Mouse (Mus musculus): ENCODE measurements around the gene Adprh. TPM values are rescaled to one million over a fixed set of nuclear protein-coding genes. Genes with fewer than 3 reads are reported as not detected.
"Not testable (repeated sequence)": the region's sequence is repeated elsewhere in the genome, so short reads cannot be mapped to it uniquely, and the experiment has no call there.

Gene Adprh
- polyA plus RNA-seq, 1 experiment from 2014 or later, result 140 TPM

GRCm38 (mm10) chr16:38455511-38456418 is 3.3 kb upstream of the Adprh start, which contains the start of gene Cd80:
Gene Cd80 (plus strand): TSS chr16:38455561.
- Histone ChIP-seq H3K4me3 (replicated peaks; ENCODE audit: low read length) (no peak within 1 kb of the TSS), H3K4me2 (ENCODE audit: low read length) (no peak within 1 kb of the TSS), H3K36me3 (ENCODE audit: control insufficient read depth, insufficient read depth) (no peaks in the 10 kb centered on the region), H3K27me3 (replicated peaks; ENCODE audit: control insufficient read depth, insufficient read depth, low read length) (no peaks in the 10 kb centered on the region), H3K4me1 (replicated peaks; ENCODE audit: control insufficient read depth, insufficient read depth, low read length) (peaks cover 10% of the 10 kb centered on the region), H3K27ac (ENCODE audit: low read length) (no peak within 1 kb of the TSS), H3K9me3 (ENCODE audit: control insufficient read depth, low read length) (no peaks in the 10 kb centered on the region), H3K9ac (replicated peaks; ENCODE audit: low read depth, low read length) (no peak within 1 kb of the TSS)
- ATAC-seq, result no peak
- WGBS, result 77% methylated on average over 13 of the region's 17 CpGs

- WGBS, result 77% methylated on average over 11 of the region's 11 CpGs
Observed at GRCm38 (mm10) chr16:38454533-38455254, 2.2 kb upstream of the Adprh start.

GRCm38 (mm10) chr16:38453952-38454351 is 1.4 kb upstream of the Adprh start:
- peaks cover 2% of the 10 kb centered on the region; the same call in 1 of the 2 replicates for H3K36me3 ChIP-seq (ENCODE audit: control insufficient read depth, insufficient read depth)

More at GRCm38 (mm10) chr16:38454533-38455254, 2.2 kb upstream of the Adprh start:
- no peaks in the 10 kb centered on the region for H3K36me3 ChIP-seq (ENCODE audit: control insufficient read depth, insufficient read depth)
- H3K4me2 ChIP-seq (ENCODE audit: low read length), result no peak overlapping the region
- no peak overlapping the region for H3K9ac ChIP-seq (replicated peaks; ENCODE audit: low read depth, low read length)
- no peak overlapping the region for H3K4me3 ChIP-seq (replicated peaks; ENCODE audit: low read length)
- no peak overlapping the region for H3K27ac ChIP-seq (ENCODE audit: low read length)
- H3K4me1 ChIP-seq (replicated peaks; ENCODE audit: control insufficient read depth, insufficient read depth, low read length), result peaks cover 14% of the 10 kb centered on the region
- no peaks in the 10 kb centered on the region for H3K27me3 ChIP-seq (replicated peaks; ENCODE audit: control insufficient read depth, insufficient read depth, low read length)
- H3K9me3 ChIP-seq (ENCODE audit: control insufficient read depth, low read length), result no peaks in the 10 kb centered on the region
- no peak for ATAC-seq

DNA sequence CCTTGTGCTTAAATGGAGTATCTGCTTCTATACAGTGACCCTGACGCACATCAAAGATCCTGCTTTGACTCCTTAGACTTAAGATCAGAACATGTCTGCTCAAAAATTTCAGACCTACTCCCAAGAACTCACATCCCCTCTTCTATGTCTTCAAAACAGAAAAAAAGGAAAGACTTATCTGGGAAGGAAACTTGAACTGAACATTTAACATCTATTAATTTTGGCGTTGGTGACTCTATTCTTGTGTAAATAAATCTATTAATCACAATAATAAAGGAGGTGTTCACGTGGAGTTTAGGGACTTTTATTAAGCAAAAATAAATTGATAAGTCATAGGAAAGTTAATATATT is 675 bp upstream of the Adprh start:
- Histone ChIP-seq H3K4me3 (replicated peaks; ENCODE audit: low read length) (peak overlapping the region; percentile 93), H3K9me3 (ENCODE audit: control insufficient read depth, low read length) (no peaks in the 10 kb centered on the region), H3K27ac (ENCODE audit: low read length) (peak overlapping the region; percentile 84), H3K4me1 (replicated peaks; ENCODE audit: control insufficient read depth, insufficient read depth, low read length) (peaks cover 14% of the 10 kb centered on the region), H3K27me3 (replicated peaks; ENCODE audit: control insufficient read depth, insufficient read depth, low read length) (no peaks in the 10 kb centered on the region), H3K36me3 (ENCODE audit: control insufficient read depth, insufficient read depth) (peaks cover 2% of the 10 kb centered on the region; the same call in 1 of the 2 replicates), H3K4me2 (ENCODE audit: low read length) (peak overlapping the region; percentile 57), H3K9ac (replicated peaks; ENCODE audit: low read depth, low read length) (peak overlapping the region; percentile 100)
- 27% methylated on average over 3 of the region's 3 CpGs for WGBS
- ATAC-seq, result no peak; the same call in 1 of the 2 replicates

More at GRCm38 (mm10) chr16:38453952-38454351, 1.4 kb upstream of the Adprh start:
- 90% methylated on average over 4 of the region's 4 CpGs for WGBS
- Histone ChIP-seq H3K27ac (ENCODE audit: low read length) (no peak overlapping the region), H3K27me3 (replicated peaks; ENCODE audit: control insufficient read depth, insufficient read depth, low read length) (no peaks in the 10 kb centered on the region), H3K9me3 (ENCODE audit: control insufficient read depth, low read length) (no peaks in the 10 kb centered on the region), H3K4me2 (ENCODE audit: low read length) (no peak overlapping the region), H3K4me3 (replicated peaks; ENCODE audit: low read length) (no peak overlapping the region), H3K4me1 (replicated peaks; ENCODE audit: control insufficient read depth, insufficient read depth, low read length) (peaks cover 14% of the 10 kb centered on the region), H3K9ac (replicated peaks; ENCODE audit: low read depth, low read length) (no peak overlapping the region)
- no peak for ATAC-seq

DNA sequence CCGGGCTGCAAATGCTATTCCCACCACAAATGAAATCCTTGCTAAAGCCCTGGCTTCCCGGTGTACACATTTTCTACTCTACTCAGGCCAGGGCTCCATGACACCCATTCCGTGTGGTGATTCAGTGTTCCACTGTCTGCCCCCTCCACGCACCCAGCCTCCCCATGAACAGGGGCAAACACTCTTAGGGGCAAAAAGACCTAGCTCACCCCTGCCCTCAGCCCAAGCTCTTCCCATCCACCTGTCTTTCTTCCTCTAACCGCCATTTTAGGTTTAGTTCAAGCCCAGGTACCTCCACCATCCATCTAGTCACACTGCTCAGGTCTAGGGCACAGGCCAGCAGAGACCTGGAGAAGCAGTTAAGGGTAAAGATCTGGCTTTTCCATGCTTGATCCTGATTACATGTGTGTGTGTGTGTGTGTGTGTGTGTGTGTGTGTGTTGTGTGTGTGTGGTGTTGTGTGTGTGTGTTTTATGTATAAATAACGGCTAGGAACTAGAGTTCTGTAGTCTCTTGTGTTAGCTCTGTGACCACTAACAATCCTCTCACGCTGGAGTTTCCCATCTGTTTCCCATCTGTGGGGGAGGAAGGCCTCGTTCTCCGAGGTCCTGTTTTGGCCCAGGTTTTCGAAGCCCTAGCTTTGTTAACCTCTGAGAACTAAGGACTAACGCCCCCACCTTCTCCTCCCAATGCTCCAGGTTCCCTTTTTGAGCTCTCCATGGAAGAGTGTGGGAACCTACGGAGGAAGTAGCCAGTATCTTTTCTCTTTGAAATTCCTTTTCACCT is 890 bp downstream of the Adprh start:
- H3K27ac ChIP-seq (ENCODE audit: low read length), result no peak overlapping the region; the same call in 1 of the 2 replicates
- WGBS, result 41% methylated on average over 12 of the region's 12 CpGs
- peaks cover 14% of the 10 kb centered on the region for H3K4me1 ChIP-seq (replicated peaks; ENCODE audit: control insufficient read depth, insufficient read depth, low read length)
- no peaks in the 10 kb centered on the region for H3K9me3 ChIP-seq (ENCODE audit: control insufficient read depth, low read length)
- peak overlapping the region; percentile 100 for H3K9ac ChIP-seq (replicated peaks; ENCODE audit: low read depth, low read length)
- H3K27me3 ChIP-seq (replicated peaks; ENCODE audit: control insufficient read depth, insufficient read depth, low read length), result no peaks in the 10 kb centered on the region
- peaks cover 6% of the 10 kb centered on the region for H3K36me3 ChIP-seq (ENCODE audit: control insufficient read depth, insufficient read depth)
- peak overlapping the region; percentile 93 for H3K4me3 ChIP-seq (replicated peaks; ENCODE audit: low read length)
- no peak for ATAC-seq
- H3K4me2 ChIP-seq (ENCODE audit: low read length), result peak overlapping the region; percentile 57

- WGBS, result 91% methylated on average over 7 of the region's 7 CpGs
- Histone ChIP-seq H3K27ac (ENCODE audit: low read length) (no peak overlapping the region), H3K4me2 (ENCODE audit: low read length) (no peak overlapping the region), H3K4me3 (replicated peaks; ENCODE audit: low read length) (no peak overlapping the region), H3K36me3 (ENCODE audit: control insufficient read depth, insufficient read depth) (peaks cover 10% of the 10 kb centered on the region), H3K9me3 (ENCODE audit: control insufficient read depth, low read length) (no peaks in the 10 kb centered on the region), H3K27me3 (replicated peaks; ENCODE audit: control insufficient read depth, insufficient read depth, low read length) (no peaks in the 10 kb centered on the region), H3K9ac (replicated peaks; ENCODE audit: low read depth, low read length) (no peak overlapping the region), H3K4me1 (replicated peaks; ENCODE audit: control insufficient read depth, insufficient read depth, low read length) (peaks cover 14% of the 10 kb centered on the region)
- ATAC-seq, result no peak
Observed at GRCm38 (mm10) chr16:38450707-38451106, 1.8 kb downstream of the Adprh start.

DNA sequence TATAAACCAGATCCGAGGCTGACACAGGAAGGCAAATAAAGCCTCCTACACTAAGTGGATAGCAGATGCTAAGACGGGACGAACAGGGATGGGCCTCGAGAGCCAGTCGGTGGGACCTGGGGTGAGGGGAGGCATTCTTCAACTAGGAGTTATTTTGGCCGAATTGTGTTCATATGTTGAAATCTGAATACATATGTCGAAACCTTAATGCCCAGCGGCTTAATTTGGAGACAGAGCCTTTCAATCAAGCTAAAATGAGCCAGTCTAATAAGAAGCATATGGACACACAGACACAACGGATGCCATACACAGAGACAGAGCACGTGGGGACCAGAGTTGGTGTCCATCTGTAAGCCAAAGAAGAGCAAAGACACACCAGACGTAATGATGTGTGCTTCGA is 4.0 kb downstream of the Adprh start:
- H3K4me2 ChIP-seq (ENCODE audit: low read length), result no peak overlapping the region
- WGBS, result 95% methylated on average over 12 of the region's 12 CpGs
- ATAC-seq, result no peak
- no peaks in the 10 kb centered on the region for H3K9me3 ChIP-seq (ENCODE audit: control insufficient read depth, low read length)
- H3K36me3 ChIP-seq (ENCODE audit: control insufficient read depth, insufficient read depth), result peaks cover 22% of the 10 kb centered on the region
- H3K4me3 ChIP-seq (replicated peaks; ENCODE audit: low read length), result no peak overlapping the region
- H3K9ac ChIP-seq (replicated peaks; ENCODE audit: low read depth, low read length), result no peak overlapping the region
- no peak overlapping the region for H3K27ac ChIP-seq (ENCODE audit: low read length)
- peaks cover 14% of the 10 kb centered on the region for H3K4me1 ChIP-seq (replicated peaks; ENCODE audit: control insufficient read depth, insufficient read depth, low read length)
- H3K27me3 ChIP-seq (replicated peaks; ENCODE audit: control insufficient read depth, insufficient read depth, low read length), result no peaks in the 10 kb centered on the region

GRCm38 (mm10) chr16:38447366-38447765 is 5.1 kb downstream of the Adprh start:
- Histone ChIP-seq H3K4me1 (replicated peaks; ENCODE audit: control insufficient read depth, insufficient read depth, low read length) (peaks cover 14% of the 10 kb centered on the region), H3K27ac (ENCODE audit: low read length) (no peak overlapping the region), H3K36me3 (ENCODE audit: control insufficient read depth, insufficient read depth) (peaks cover 22% of the 10 kb centered on the region), H3K4me3 (replicated peaks; ENCODE audit: low read length) (no peak overlapping the region), H3K4me2 (ENCODE audit: low read length) (no peak overlapping the region), H3K27me3 (replicated peaks; ENCODE audit: control insufficient read depth, insufficient read depth, low read length) (no peaks in the 10 kb centered on the region), H3K9me3 (ENCODE audit: control insufficient read depth, low read length) (no peaks in the 10 kb centered on the region), H3K9ac (replicated peaks; ENCODE audit: low read depth, low read length) (no peak overlapping the region)
- no peak for ATAC-seq
- 89% methylated on average over 21 of the region's 21 CpGs for WGBS

DNA sequence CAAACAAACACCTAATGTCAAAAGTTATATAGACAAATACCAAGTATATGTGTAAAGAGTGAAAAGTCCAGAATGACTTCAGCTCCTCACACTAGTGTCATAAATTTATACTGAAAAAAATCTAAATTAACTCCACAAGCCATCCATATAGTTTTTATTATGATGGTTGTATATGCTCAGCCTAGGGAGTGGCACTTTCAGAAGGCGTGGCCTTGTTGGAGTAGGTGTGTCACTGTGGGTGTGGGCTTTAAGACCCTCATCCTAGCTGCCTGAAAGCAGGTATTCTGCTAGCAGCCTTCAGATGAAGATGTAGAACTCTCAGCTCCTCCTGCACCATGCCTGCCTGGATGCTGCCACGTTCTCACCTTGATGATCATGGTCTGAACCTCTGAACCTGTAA is 6.4 kb downstream of the Adprh start:
- H3K9ac ChIP-seq (replicated peaks; ENCODE audit: low read depth, low read length); H3K27ac ChIP-seq (ENCODE audit: low read length); H3K27me3 ChIP-seq (replicated peaks; ENCODE audit: control insufficient read depth, insufficient read depth, low read length); H3K4me2 ChIP-seq (ENCODE audit: low read length); H3K4me1 ChIP-seq (replicated peaks; ENCODE audit: control insufficient read depth, insufficient read depth, low read length); H3K4me3 ChIP-seq (replicated peaks; ENCODE audit: low read length); ATAC-seq; H3K9me3 ChIP-seq (ENCODE audit: control insufficient read depth, low read length): not testable (repeated sequence)
- 100% methylated on average over 2 of the region's 2 CpGs for WGBS
- H3K36me3 ChIP-seq (ENCODE audit: control insufficient read depth, insufficient read depth), result peaks cover 22% of the 10 kb centered on the region
